9 mouse cellular contexts compared by ENCODE assay signal in the genomic region with DNA sequence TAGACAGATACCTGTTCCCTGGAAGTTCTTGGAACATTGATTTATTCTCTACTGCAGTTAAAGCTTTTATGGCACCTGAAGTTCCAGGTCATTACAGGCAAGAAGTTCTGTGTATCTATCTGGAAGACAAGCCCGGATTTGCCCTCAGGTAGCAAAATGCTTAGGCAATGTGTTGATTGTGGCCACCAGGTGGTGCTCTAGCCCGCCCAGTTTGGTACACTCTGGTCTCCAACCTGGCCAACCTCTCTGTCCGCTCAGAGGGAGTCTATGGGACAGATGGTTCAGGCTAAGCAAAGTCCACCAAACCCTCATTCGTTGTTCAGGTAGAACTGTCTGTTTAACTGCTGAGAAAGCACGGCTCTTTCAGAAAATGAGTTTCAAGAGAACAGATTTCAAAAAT. TPM values are rescaled to one million over a fixed set of nuclear protein-coding genes. Genes with fewer than 3 reads are reported as not detected.
DNase-seq lines count a peak whose midpoint lies in the region; ATAC-seq and TF ChIP-seq lines count a peak whose summit lies in the region.
"Had no signal": no experiment of that assay in that cellular context is flagged by ENCODE, and none has a peak within 500 bp of the region (broad histone marks: within the 10 kb centered on the region; RNA-seq: fewer than 3 reads in every experiment).

No protein-coding gene starts in this region.

- TF ChIP-seq POLR2A in spleen, adult 2 months (IDR thresholded peaks at IDR 0.05; ENCODE audit: low read depth, low read length) = no peak

- no peaks in the 10 kb centered on the region for H3K36me3 ChIP-seq in hindbrain, embryonic 10.5 days
- H3K36me3 ChIP-seq in hindbrain, embryonic 12.5 days = no peaks in the 10 kb centered on the region
- H3K36me3 ChIP-seq in forebrain, embryonic 15.5 days = no peaks in the 10 kb centered on the region
- no peaks in the 10 kb centered on the region for H3K36me3 ChIP-seq in hindbrain, embryonic 11.5 days (ENCODE audit: control insufficient read depth, insufficient read depth, low read length)
- no peaks in the 10 kb centered on the region for H3K36me3 ChIP-seq in spleen, adult 2 months (ENCODE audit: control insufficient read depth, insufficient read depth, low read length)

- WGBS in hindbrain, embryonic 10.5 days = 36% methylated on average over 5 of the region's 5 CpGs
- WGBS in hindbrain, embryonic 12.5 days = 35% methylated on average over 5 of the region's 5 CpGs
- WGBS in forebrain, embryonic 15.5 days = 28% methylated on average over 5 of the region's 5 CpGs
- 31% methylated on average over 5 of the region's 5 CpGs for WGBS in hindbrain, embryonic 11.5 days
- whole genome bisulfite sequencing in spleen, adult 2 months = 22% methylated on average over 5 of the region's 5 CpGs

- no peak for ATAC-seq in hindbrain, embryonic 12.5 days (ENCODE audit: low FRiP score)
- ATAC-seq in forebrain, embryonic 15.5 days (replicated peaks) = peak; percentile 53; the same call in 1 of the 2 replicates
- ATAC-seq in hindbrain, embryonic 11.5 days (ENCODE audit: low FRiP score) = no peak
- peak; percentile 78 for ATAC-seq in megakaryocyte-erythroid progenitor cell, adult 5-6 weeks (replicated peaks; ENCODE audit: low FRiP score, low TSS enrichment, poor library complexity, severe bottlenecking)

- no peaks in the 10 kb centered on the region for H3K4me1 ChIP-seq in hindbrain, embryonic 10.5 days (replicated peaks)
- no peaks in the 10 kb centered on the region for H3K4me1 ChIP-seq in hindbrain, embryonic 12.5 days
- no peaks in the 10 kb centered on the region for H3K4me1 ChIP-seq in forebrain, embryonic 15.5 days
- H3K4me1 ChIP-seq in hindbrain, embryonic 11.5 days (replicated peaks; ENCODE audit: control insufficient read depth, insufficient read depth, low read length) = no peaks in the 10 kb centered on the region
- no peaks in the 10 kb centered on the region for H3K4me1 ChIP-seq in spleen, adult 2 months (ENCODE audit: control insufficient read depth, insufficient read depth, insufficient read length)

- peak; percentile 87; the same call in 1 of the 2 replicates for TF ChIP-seq CTCF in spleen, adult 2 months (IDR thresholded peaks at IDR 0.05; ENCODE audit: extremely low read depth, insufficient read depth, insufficient read length, insufficient replicate concordance)

- H3K9ac ChIP-seq in hindbrain, embryonic 12.5 days = no peak overlapping the region
- no peak overlapping the region for H3K9ac ChIP-seq in forebrain, embryonic 15.5 days (replicated peaks)
- H3K9ac ChIP-seq in hindbrain, embryonic 11.5 days (ENCODE audit: low read depth, low read length) = no peak overlapping the region

- no peaks in the 10 kb centered on the region for H3K27me3 ChIP-seq in hindbrain, embryonic 10.5 days (ENCODE audit: insufficient read depth, poor library complexity, severe bottlenecking)
- H3K27me3 ChIP-seq in hindbrain, embryonic 12.5 days = no peaks in the 10 kb centered on the region; the same call in 1 of the 2 replicates
- H3K27me3 ChIP-seq in forebrain, embryonic 15.5 days = no peaks in the 10 kb centered on the region
- no peaks in the 10 kb centered on the region for H3K27me3 ChIP-seq in hindbrain, embryonic 11.5 days (ENCODE audit: control insufficient read depth, insufficient read depth, low read length)
- no peaks in the 10 kb centered on the region for H3K27me3 ChIP-seq in spleen, adult 2 months (ENCODE audit: control insufficient read depth, insufficient read depth, low read length)

- no peak overlapping the region for H3K4me2 ChIP-seq in hindbrain, embryonic 12.5 days (replicated peaks)
- H3K4me2 ChIP-seq in forebrain, embryonic 15.5 days (replicated peaks) = no peak overlapping the region
- no peak overlapping the region for H3K4me2 ChIP-seq in hindbrain, embryonic 11.5 days (replicated peaks; ENCODE audit: low read depth, low read length)

- H3K9me3 ChIP-seq in hindbrain, embryonic 10.5 days = no peaks in the 10 kb centered on the region
- H3K9me3 ChIP-seq in hindbrain, embryonic 12.5 days (replicated peaks) = no peaks in the 10 kb centered on the region
- no peaks in the 10 kb centered on the region for H3K9me3 ChIP-seq in forebrain, embryonic 15.5 days
- H3K9me3 ChIP-seq in hindbrain, embryonic 11.5 days (ENCODE audit: control insufficient read depth, low read length) = no peaks in the 10 kb centered on the region
- H3K9me3 ChIP-seq: megakaryocyte, embryonic 14.5 days had no signal

- H3K27ac ChIP-seq in hindbrain, embryonic 10.5 days = no peak overlapping the region
- no peak overlapping the region for H3K27ac ChIP-seq in hindbrain, embryonic 12.5 days
- H3K27ac ChIP-seq in forebrain, embryonic 15.5 days (replicated peaks) = no peak overlapping the region
- no peak overlapping the region for H3K27ac ChIP-seq in hindbrain, embryonic 11.5 days (ENCODE audit: low read depth, low read length)
- no peak overlapping the region for H3K27ac ChIP-seq in spleen, adult 2 months (ENCODE audit: insufficient read depth, low read length)

- no peak overlapping the region for H3K4me3 ChIP-seq in hindbrain, embryonic 10.5 days
- H3K4me3 ChIP-seq in hindbrain, embryonic 12.5 days = no peak overlapping the region
- H3K4me3 ChIP-seq in forebrain, embryonic 15.5 days = no peak overlapping the region
- no peak overlapping the region for H3K4me3 ChIP-seq in hindbrain, embryonic 11.5 days (ENCODE audit: low read depth, low read length)
- no peak overlapping the region for H3K4me3 ChIP-seq in spleen, adult 2 months (ENCODE audit: extremely low read depth, insufficient read depth, insufficient read length)
- H3K4me3 ChIP-seq: megakaryocyte, embryonic 14.5 days had no signal

- DNase-seq in hindbrain, embryonic 10.5 days (ENCODE audit: low spot score) = peak; percentile 75
- DNase-seq in cerebellum, adult 11-12 months = peak; percentile 82
- DNase-seq in hindbrain, embryonic 11.5 days (ENCODE audit: low spot score) = peak; percentile 80
- peak; percentile 50 to 83 for DNase-seq in layer of hippocampus, postnatal 25 days (ENCODE audit: extremely low spot score in 1 of 2, low spot score in 1 of 2)
- peak; percentile 12 to 68 for DNase-seq in spleen, adult 2 months (ENCODE audit: low read depth in 1 of 2, low spot score in 2 of 2)

RNA-seq across cellular contexts. Expression of gene Tra2b, which starts 36.8 kb away (rescaled TPM):
- 398 and 480 TPM in 2 replicates for polyA plus RNA-seq in hindbrain, embryonic 10.5 days (2016; fragmentation: Nextera tagmentation; extraction: Ambion mirVana)
- 389 and 397 TPM in 2 replicates for polyA plus RNA-seq in hindbrain, embryonic 12.5 days (2016; fragmentation: Nextera tagmentation; extraction: Ambion mirVana)
- 359 and 363 TPM in 2 replicates for polyA plus RNA-seq in forebrain, embryonic 15.5 days (2015; fragmentation: Nextera tagmentation; extraction: Ambion mirVana)
- polyA plus RNA-seq in hindbrain, embryonic 11.5 days (2014; fragmentation: Nextera tagmentation; extraction: Ambion mirVana) = 464 and 467 TPM in 2 replicates
- total RNA-seq in layer of hippocampus, postnatal 25 days (2021) = 10 to 100 TPM; 68.5 to 80.2 TPM
- 286 and 294 TPM in 2 replicates for total RNA-seq in megakaryocyte-erythroid progenitor cell, adult 5-6 weeks (2014; fragmentation: Nextera tagmentation)
- 749 and 863 TPM in 2 replicates for total RNA-seq in megakaryocyte-erythroid progenitor cell, adult 5-6 weeks (2017)
- 17.0 and 20.5 TPM in 2 replicates for polyA plus RNA-seq in spleen, adult 2 months (2012; rRNA removed)

Comparison
In these comparisons a context has a peak if more than half of its experiments do, and no peak if none do; other contexts are left out.
1. ATAC-seq: peak in forebrain, embryonic 15.5 days (single experiment) and megakaryocyte-erythroid progenitor cell, adult 5-6 weeks (single experiment); none in hindbrain, embryonic 12.5 days (single experiment) and hindbrain, embryonic 11.5 days (single experiment).
2. RNA of gene Tra2b, which starts 36.8 kb away (polyA plus RNA-seq): 464 to 467 TPM in hindbrain, embryonic 11.5 days, 398 to 480 TPM in hindbrain, embryonic 10.5 days, 389 to 397 TPM in hindbrain, embryonic 12.5 days and 359 to 363 TPM in forebrain, embryonic 15.5 days; 17.0 to 20.5 TPM in spleen, adult 2 months; every median in the first group is over 10 times any median in the second.
3. Peak in every context shown above with its lines, with median percentiles within 50 percentile points of each other: DNase-seq.